10 mouse cellular contexts compared by ENCODE assay signal in genomic region chr4:41762688-41763114, GRCm38 (mm10). TPM values are rescaled to one million over a fixed set of nuclear protein-coding genes. Genes with fewer than 3 reads are reported as not detected.
DNase-seq lines count a peak whose midpoint lies in the region; ATAC-seq lines count a peak whose summit lies in the region.
"Not testable (repeated sequence)": the region's sequence is repeated elsewhere in the genome, so short reads cannot be mapped to it uniquely, and the experiment has no call there.
"Had no signal": no experiment of that assay in that cellular context is flagged by ENCODE, and none has a peak within 500 bp of the region (broad histone marks: within the 10 kb centered on the region; RNA-seq: fewer than 3 reads in every experiment).

No protein-coding gene starts in this region.

- peak overlapping the region; percentile 95 for H3K4me2 ChIP-seq in embryonic facial prominence, embryonic 13.5 days
- H3K4me2 ChIP-seq in liver, embryonic 12.5 days: peak overlapping the region; percentile 71; the same call in 1 of the 2 replicates
- H3K4me2 ChIP-seq in neural tube, embryonic 11.5 days (ENCODE audit: low read depth): peak overlapping the region; percentile 53

- peak; percentile 79 for ATAC-seq in embryonic facial prominence, embryonic 13.5 days (ENCODE audit: insufficient number of reproducible peaks, insufficient read depth, low FRiP score, low TSS enrichment, low read depth)
- ATAC-seq in liver, embryonic 12.5 days; neural tube, embryonic 11.5 days (ENCODE audit: insufficient read depth, low FRiP score, low TSS enrichment): not testable (repeated sequence)

- H3K27ac ChIP-seq in embryonic facial prominence, embryonic 13.5 days: peak overlapping the region; percentile 99
- peak overlapping the region; percentile 89 for H3K27ac ChIP-seq in hindbrain, embryonic 10.5 days
- peak overlapping the region; percentile 64 for H3K27ac ChIP-seq in liver, embryonic 12.5 days
- not testable (repeated sequence) for H3K27ac ChIP-seq in neural tube, embryonic 11.5 days (ENCODE audit: low read depth, low read length)

- not testable (repeated sequence) for H3K27me3 ChIP-seq in embryonic facial prominence, embryonic 13.5 days; hindbrain, embryonic 10.5 days (ENCODE audit: insufficient read depth, poor library complexity, severe bottlenecking); liver, embryonic 12.5 days (replicated peaks); neural tube, embryonic 11.5 days (ENCODE audit: control insufficient read depth, insufficient read depth, low read length)

- peaks cover 41% of the 10 kb centered on the region for H3K4me1 ChIP-seq in embryonic facial prominence, embryonic 13.5 days
- H3K4me1 ChIP-seq in hindbrain, embryonic 10.5 days (replicated peaks): peaks cover 36% of the 10 kb centered on the region
- peaks cover 45% of the 10 kb centered on the region for H3K4me1 ChIP-seq in liver, embryonic 12.5 days
- peaks cover 16% of the 10 kb centered on the region for H3K4me1 ChIP-seq in neural tube, embryonic 11.5 days (ENCODE audit: control insufficient read depth, insufficient read depth, low read length)

- not testable (repeated sequence) for H3K9me3 ChIP-seq in embryonic facial prominence, embryonic 13.5 days; hindbrain, embryonic 10.5 days; liver, embryonic 12.5 days (replicated peaks); neural tube, embryonic 11.5 days (ENCODE audit: control insufficient read depth, low read length)

- H3K36me3 ChIP-seq in embryonic facial prominence, embryonic 13.5 days: peaks cover 29% of the 10 kb centered on the region
- not testable (repeated sequence) for H3K36me3 ChIP-seq in hindbrain, embryonic 10.5 days; neural tube, embryonic 11.5 days (ENCODE audit: control insufficient read depth, insufficient read depth, low read length)
- peaks cover 15% of the 10 kb centered on the region for H3K36me3 ChIP-seq in liver, embryonic 12.5 days

- peak overlapping the region; percentile 61 for H3K4me3 ChIP-seq in embryonic facial prominence, embryonic 13.5 days
- peak overlapping the region; percentile 54 for H3K4me3 ChIP-seq in hindbrain, embryonic 10.5 days
- not testable (repeated sequence) for H3K4me3 ChIP-seq in liver, embryonic 12.5 days; neural tube, embryonic 11.5 days (ENCODE audit: low read depth, low read length)

- DNase-seq in brain, adult 2 months (ENCODE audit: low read depth, low spot score): peak; percentile 63
- peak; percentile 77 to 88 for DNase-seq in gastrocnemius, postnatal 36 days
- peak; percentile 41 for DNase-seq in hindbrain, embryonic 10.5 days (ENCODE audit: low spot score)
- DNase-seq in kidney, postnatal 14 days: peak; percentile 50
- not testable (repeated sequence) for DNase-seq in neural tube, embryonic 11.5 days (ENCODE audit: low spot score)
- peak; percentile 61 for DNase-seq in urinary bladder, postnatal 14 days (ENCODE audit: low spot score)

- H3K9ac ChIP-seq in embryonic facial prominence, embryonic 13.5 days: peak overlapping the region; percentile 82
- H3K9ac ChIP-seq in liver, embryonic 12.5 days: 0 out of 2 replicates have a peak overlapping the region, but pooled peaks have one; percentile 6
- H3K9ac ChIP-seq in neural tube, embryonic 11.5 days (ENCODE audit: low read length): peak overlapping the region; percentile 35; the same call in 1 of the 2 replicates

- WGBS in embryonic facial prominence, embryonic 13.5 days: 20% methylated on average over 8 of the region's 8 CpGs
- 42% methylated on average over 8 of the region's 8 CpGs for WGBS in hindbrain, embryonic 10.5 days
- 57% methylated on average over 8 of the region's 8 CpGs for WGBS in liver, embryonic 12.5 days (ENCODE audit: insufficient replicate concordance)
- 48% methylated on average over 8 of the region's 8 CpGs for WGBS in neural tube, embryonic 11.5 days

- intact Hi-C loops in gastrocnemius, postnatal 36 days (cut with DNase I): not testable (repeated sequence)

RNA-seq across cellular contexts. Expression of gene Sigmar1, which starts 6.7 kb away (rescaled TPM):
- polyA plus RNA-seq in embryonic facial prominence, embryonic 13.5 days (2015; fragmentation: Nextera tagmentation; extraction: Ambion mirVana): 83.8 and 87.7 TPM in 2 replicates
- total RNA-seq in gastrocnemius, postnatal 36 days (2021): 1 to 10 TPM; 7.2 to 8.8 TPM
- 77.4 and 89.4 TPM in 2 replicates for polyA plus RNA-seq in hindbrain, embryonic 10.5 days (2016; fragmentation: Nextera tagmentation; extraction: Ambion mirVana)
- polyA plus RNA-seq in liver, embryonic 12.5 days (2016; fragmentation: Nextera tagmentation; extraction: Ambion mirVana): 49.6 and 51.2 TPM in 2 replicates
- polyA plus RNA-seq in neural tube, embryonic 11.5 days (2014; fragmentation: Nextera tagmentation; extraction: Ambion mirVana): 77.8 and 83.7 TPM in 2 replicates

RNA-seq across cellular contexts. Expression of gene Galt, which starts 7.7 kb away (rescaled TPM):
- 43.4 and 47.9 TPM in 2 replicates for polyA plus RNA-seq in embryonic facial prominence, embryonic 13.5 days (2015; fragmentation: Nextera tagmentation; extraction: Ambion mirVana)
- total RNA-seq in gastrocnemius, postnatal 36 days (2021): 10 to 100 TPM; 27.5 to 36.7 TPM
- 22.9 and 24.3 TPM in 2 replicates for polyA plus RNA-seq in hindbrain, embryonic 10.5 days (2016; fragmentation: Nextera tagmentation; extraction: Ambion mirVana)
- 25.2 and 25.7 TPM in 2 replicates for polyA plus RNA-seq in liver, embryonic 12.5 days (2016; fragmentation: Nextera tagmentation; extraction: Ambion mirVana)
- 22.7 and 25.3 TPM in 2 replicates for polyA plus RNA-seq in neural tube, embryonic 11.5 days (2014; fragmentation: Nextera tagmentation; extraction: Ambion mirVana)

RNA-seq across cellular contexts. Expression of gene Ccl27a, which starts 11.3 kb away (rescaled TPM):
- polyA plus RNA-seq in embryonic facial prominence, embryonic 13.5 days (2015; fragmentation: Nextera tagmentation; extraction: Ambion mirVana): 63.5 and 65.5 TPM in 2 replicates
- 10 to 100 TPM; 18.5 to 19.1 TPM for total RNA-seq in gastrocnemius, postnatal 36 days (2021)
- polyA plus RNA-seq in hindbrain, embryonic 10.5 days (2016; fragmentation: Nextera tagmentation; extraction: Ambion mirVana): 51.0 and 86.2 TPM in 2 replicates
- polyA plus RNA-seq in liver, embryonic 12.5 days (2016; fragmentation: Nextera tagmentation; extraction: Ambion mirVana): 9.8 and 10.3 TPM in 2 replicates
- polyA plus RNA-seq in neural tube, embryonic 11.5 days (2014; fragmentation: Nextera tagmentation; extraction: Ambion mirVana): 64.8 and 69.6 TPM in 2 replicates

RNA-seq across cellular contexts. Expression of gene Arid3c, which starts 31.8 kb away (rescaled TPM):
- polyA plus RNA-seq in embryonic facial prominence, embryonic 13.5 days (2015; fragmentation: Nextera tagmentation; extraction: Ambion mirVana): 0.15 and 0.20 TPM in 2 replicates
- total RNA-seq in gastrocnemius, postnatal 36 days (2021): not detected
- 0.36 and 0.88 TPM in 2 replicates for polyA plus RNA-seq in hindbrain, embryonic 10.5 days (2016; fragmentation: Nextera tagmentation; extraction: Ambion mirVana)
- not detected in 2 replicates for polyA plus RNA-seq in liver, embryonic 12.5 days (2016; fragmentation: Nextera tagmentation; extraction: Ambion mirVana)
- polyA plus RNA-seq in neural tube, embryonic 11.5 days (2014; fragmentation: Nextera tagmentation; extraction: Ambion mirVana): 1.2 and 2.0 TPM in 2 replicates
- total RNA-seq: adrenal gland, postnatal 4 days had no signal
- polyA plus RNA-seq: macrophage had no signal

RNA-seq across cellular contexts. Expression of gene Dctn3, which starts 39.7 kb away (rescaled TPM):
- 123 and 128 TPM in 2 replicates for polyA plus RNA-seq in embryonic facial prominence, embryonic 13.5 days (2015; fragmentation: Nextera tagmentation; extraction: Ambion mirVana)
- 10 to 100 TPM; 40.9 to 41.9 TPM for total RNA-seq in gastrocnemius, postnatal 36 days (2021)
- polyA plus RNA-seq in hindbrain, embryonic 10.5 days (2016; fragmentation: Nextera tagmentation; extraction: Ambion mirVana): 171 and 232 TPM in 2 replicates
- 89.7 and 92.2 TPM in 2 replicates for polyA plus RNA-seq in liver, embryonic 12.5 days (2016; fragmentation: Nextera tagmentation; extraction: Ambion mirVana)
- polyA plus RNA-seq in neural tube, embryonic 11.5 days (2014; fragmentation: Nextera tagmentation; extraction: Ambion mirVana): 171 and 180 TPM in 2 replicates

Comparison
In these comparisons a context has a peak if more than half of its experiments do, and no peak if none do; other contexts are left out.
1. H3K9ac ChIP-seq: peak in every context shown above with its lines; median percentile 82 in embryonic facial prominence, embryonic 13.5 days; 35 in neural tube, embryonic 11.5 days; 6 in liver, embryonic 12.5 days.